Mouse (Mus musculus) forebrain, embryonic 15.5 days (tissue): ENCODE data around the gene Shisa4. TPM values are rescaled to one million over a fixed set of nuclear protein-coding genes. Genes with fewer than 3 reads are reported as not detected.

Source experiments
- polyA plus RNA-seq: library from polyadenylated mRNA; unstranded; fragments of >200 nt; fragmentation: Nextera tagmentation; extraction: Ambion mirVana; gene quantifications from 2 replicates; pipeline ENCODE4 v1.2.1, GENCODE M21; 2015

Gene Shisa4
- polyA plus RNA-seq, 1 experiment from 2014 or later = 94.3 TPM

Other genes with a start within 250 kb of the Shisa4 start
- gene Ptpn7, start 242.5 kb downstream of the Shisa4 start, polyA plus RNA-seq = 0.23 and 0.24 TPM in 2 replicates
- 301 and 307 TPM in 2 replicates for gene Arl8a, start 228.4 kb downstream of the Shisa4 start, polyA plus RNA-seq
- gene Gpr37l1, start 207.6 kb downstream of the Shisa4 start, polyA plus RNA-seq = 0.31 and 0.33 TPM in 2 replicates
- 0.28 and 0.43 TPM in 2 replicates for gene Elf3, start 116.7 kb downstream of the Shisa4 start, polyA plus RNA-seq
- gene Rnpep, start 91.2 kb downstream of the Shisa4 start, polyA plus RNA-seq = 96.0 and 98.8 TPM in 2 replicates
- gene Timm17a, start 61.5 kb downstream of the Shisa4 start, polyA plus RNA-seq = 141 and 151 TPM in 2 replicates
- gene Lmod1, start 50.4 kb downstream of the Shisa4 start, polyA plus RNA-seq = 0.27 and 0.42 TPM in 2 replicates
- gene Ipo9, start 55.3 kb upstream of the Shisa4 start, polyA plus RNA-seq = 139 and 148 TPM in 2 replicates
- gene Nav1, start 232.1 kb upstream of the Shisa4 start, polyA plus RNA-seq = 48.1 and 51.1 TPM in 2 replicates